Mouse (Mus musculus) embryo, embryonic 10.5 days (tissue): Measurements from ENCODE around the gene Rpl36al.

Experiments
- DNase-seq: peaks from one replicate; pipeline ENCODE4 v3.0.0-alpha.2; 2015; ENCODE audit warnings: low spot score

The Rpl36al gene

GRCm38 (mm10) chr12:69183583-69184308 is at the start of gene Rpl36al, which contains the start of gene Mgat2:
Gene Rpl36al (minus strand): TSS chr12:69184083.
Gene Mgat2 (plus strand): TSS chr12:69184157.
- DNase-seq = peak; percentile 98

GRCm38 (mm10) chr12:69229251-69229650 is 45.4 kb upstream of the Rpl36al start:
- peak; percentile 24 for DNase-seq

- peak; percentile 91 for DNase-seq
These were observed 44.0 kb upstream of the Rpl36al start, which contains the start of gene Pole2 for GRCm38 (mm10) chr12:69227776-69228466. Gene Pole2 (minus strand): TSS chr12:69228195.

GRCm38 (mm10) chr12:69220613-69221277 is 36.9 kb upstream of the Rpl36al start:
- no peak for DNase-seq

GRCm38 (mm10) chr12:69216587-69216986 is 32.7 kb upstream of the Rpl36al start:
- no peak for DNase-seq

- DNase-seq = no peak
These were observed 31.3 kb upstream of the Rpl36al start for GRCm38 (mm10) chr12:69215000-69215785.

- no peak for DNase-seq
These were observed 30.5 kb upstream of the Rpl36al start for GRCm38 (mm10) chr12:69214393-69214792.

GRCm38 (mm10) chr12:69213186-69213777 is 29.4 kb upstream of the Rpl36al start:
- DNase-seq = no peak

GRCm38 (mm10) chr12:69211057-69211456 is 27.2 kb upstream of the Rpl36al start:
- DNase-seq = peak; percentile 28

GRCm38 (mm10) chr12:69210056-69210979 is 26.4 kb upstream of the Rpl36al start:
- no peak for DNase-seq

- DNase-seq = no peak
These were observed 24.6 kb upstream of the Rpl36al start for GRCm38 (mm10) chr12:69208520-69208919.

GRCm38 (mm10) chr12:69207926-69208325 is 24.0 kb upstream of the Rpl36al start:
- DNase-seq = no peak

- no peak for DNase-seq
These were observed 23.5 kb upstream of the Rpl36al start for GRCm38 (mm10) chr12:69207396-69207795.

GRCm38 (mm10) chr12:69204052-69204833 is 20.4 kb upstream of the Rpl36al start, which contains the start of gene Gm49384:
Gene Gm49384 (minus strand): TSS chr12:69204267.
- peak; percentile 60 for DNase-seq

- DNase-seq = no peak
These were observed 15.1 kb upstream of the Rpl36al start for GRCm38 (mm10) chr12:69198985-69199384.

- peak; percentile 90 for DNase-seq
These were observed 14.3 kb upstream of the Rpl36al start, which contains the start of gene Dnaaf2 for GRCm38 (mm10) chr12:69198164-69198535. Gene Dnaaf2 (minus strand): TSS chr12:69198429.

- DNase-seq = no peak
These were observed 13.7 kb upstream of the Rpl36al start for GRCm38 (mm10) chr12:69197378-69198163.
